Mouse (Mus musculus): Measurements from ENCODE around the gene Grhl3.

The Grhl3 gene

GRCm38 (mm10) chr4:135526039-135526710 lies 47.3 kb downstream of the Grhl3 start:
- no peak for DNase-seq

GRCm38 (mm10) chr4:135525057-135525456 lies 48.4 kb downstream of the Grhl3 start:
- DNase-seq = no peak

GRCm38 (mm10) chr4:135523939-135524338 lies 49.5 kb downstream of the Grhl3 start:
- no peak for DNase-seq

DNA sequence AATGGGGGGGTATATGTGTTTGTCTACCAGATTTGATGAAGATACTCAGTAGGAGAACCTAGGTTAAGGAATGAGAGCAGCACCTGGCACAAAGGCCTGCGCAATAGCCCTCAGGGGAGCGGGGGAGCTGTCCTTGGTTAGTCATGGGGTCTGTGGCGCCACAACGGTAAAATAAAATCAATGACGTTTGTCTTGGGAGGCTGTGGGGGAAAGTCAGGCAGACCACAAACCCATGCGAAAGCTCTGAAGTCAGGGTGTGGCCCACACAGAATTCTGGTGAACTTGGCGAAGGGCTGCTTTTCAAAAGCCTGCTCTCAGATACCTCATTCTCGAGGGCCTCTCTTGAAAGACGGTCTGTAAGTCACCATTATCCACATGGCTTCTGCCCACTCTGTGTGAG lies 53.0 kb downstream of the Grhl3 start:
- no peak for DNase-seq

- DNase-seq = no peak
Observed at GRCm38 (mm10) chr4:135518135-135518534, 55.3 kb downstream of the Grhl3 start.

DNA sequence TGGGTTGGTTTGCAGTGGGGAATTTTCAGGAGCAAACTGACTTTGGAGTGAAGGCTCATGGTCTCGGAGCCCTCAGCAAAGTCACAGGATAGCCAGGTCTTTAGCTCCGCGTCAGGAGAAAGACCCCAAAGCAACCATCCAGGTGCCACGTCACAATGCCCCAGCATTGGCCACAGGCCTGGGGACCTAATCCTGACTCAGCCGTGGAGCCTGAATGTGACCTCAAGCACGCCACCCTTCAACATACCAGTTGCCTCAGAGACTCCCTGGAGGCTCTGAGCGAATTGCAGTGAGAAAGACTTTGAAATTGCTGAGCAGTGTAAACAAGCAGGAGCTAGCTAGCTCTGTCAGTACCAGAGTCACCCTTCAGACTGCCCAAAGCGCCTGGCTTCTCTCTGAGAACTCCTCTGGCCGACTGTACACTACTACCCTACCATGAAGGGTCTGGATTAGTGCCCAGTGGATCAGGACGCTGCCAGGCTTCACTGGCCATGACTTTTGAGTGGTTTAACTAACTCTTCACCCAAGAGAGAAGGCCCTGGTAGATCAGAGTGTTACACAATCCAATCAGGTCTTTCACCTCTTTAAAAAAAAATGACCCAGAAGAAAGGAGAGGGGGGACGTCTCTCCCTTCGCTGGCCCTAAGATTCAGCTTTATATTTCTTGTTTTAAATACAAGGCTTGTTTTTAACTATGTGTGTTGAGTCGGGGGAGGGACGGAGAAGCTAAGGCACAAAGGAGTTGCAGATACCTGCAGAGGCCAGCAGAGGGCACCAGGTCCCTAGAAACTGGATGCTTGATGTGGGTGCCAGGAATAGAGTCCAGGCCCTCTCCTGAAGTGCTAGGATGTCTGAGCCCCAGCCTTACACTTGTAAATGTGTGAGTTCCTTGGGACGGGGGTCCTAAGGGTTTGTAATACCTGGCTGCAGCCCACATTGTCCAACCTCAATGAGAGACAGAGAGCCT lies 56.8 kb downstream of the Grhl3 start:
- peak; percentile 28 for DNase-seq

DNA sequence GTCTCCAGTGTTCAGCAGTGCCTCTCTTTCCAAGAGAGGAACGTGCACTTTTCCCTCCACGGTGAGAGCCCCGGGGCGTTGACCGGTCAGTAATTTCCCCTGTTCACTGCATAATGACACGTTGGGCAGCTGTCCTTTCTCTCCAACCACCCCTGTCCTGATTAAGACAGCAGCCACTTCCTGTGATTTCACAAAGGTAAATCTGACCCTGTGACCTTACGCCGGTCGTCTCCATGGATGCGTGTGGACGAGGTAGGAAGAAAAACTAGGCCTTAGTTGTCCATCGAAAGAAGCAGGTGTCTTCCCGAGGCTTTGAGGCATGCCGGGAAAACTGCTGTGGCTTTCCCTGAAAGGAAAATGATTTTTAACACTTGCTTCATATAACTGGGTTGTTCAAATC lies 58.5 kb downstream of the Grhl3 start:
- DNase-seq = no peak

- no peak for DNase-seq
Observed at GRCm38 (mm10) chr4:135513865-135514264, 59.6 kb downstream of the Grhl3 start.

DNA sequence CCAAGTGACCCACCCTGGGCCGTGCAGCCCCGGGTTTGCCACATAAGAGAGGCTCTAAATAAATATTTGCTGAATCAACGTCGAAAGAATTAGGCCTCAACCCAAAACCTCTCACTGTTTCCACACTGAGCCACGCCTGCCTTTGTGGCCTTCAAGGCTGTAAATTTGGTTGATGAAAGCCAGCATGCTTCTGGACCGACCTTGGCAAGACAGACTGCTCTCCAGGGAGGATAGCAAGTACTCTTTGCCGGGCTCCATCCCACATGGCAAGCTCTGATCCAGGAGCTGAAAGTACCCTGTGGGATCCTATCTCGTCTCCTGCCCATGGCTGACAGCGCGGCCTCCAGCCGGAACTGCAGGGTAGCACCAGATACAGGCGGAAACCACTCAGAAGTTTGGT lies 63.9 kb downstream of the Grhl3 start:
- no peak for DNase-seq

DNA sequence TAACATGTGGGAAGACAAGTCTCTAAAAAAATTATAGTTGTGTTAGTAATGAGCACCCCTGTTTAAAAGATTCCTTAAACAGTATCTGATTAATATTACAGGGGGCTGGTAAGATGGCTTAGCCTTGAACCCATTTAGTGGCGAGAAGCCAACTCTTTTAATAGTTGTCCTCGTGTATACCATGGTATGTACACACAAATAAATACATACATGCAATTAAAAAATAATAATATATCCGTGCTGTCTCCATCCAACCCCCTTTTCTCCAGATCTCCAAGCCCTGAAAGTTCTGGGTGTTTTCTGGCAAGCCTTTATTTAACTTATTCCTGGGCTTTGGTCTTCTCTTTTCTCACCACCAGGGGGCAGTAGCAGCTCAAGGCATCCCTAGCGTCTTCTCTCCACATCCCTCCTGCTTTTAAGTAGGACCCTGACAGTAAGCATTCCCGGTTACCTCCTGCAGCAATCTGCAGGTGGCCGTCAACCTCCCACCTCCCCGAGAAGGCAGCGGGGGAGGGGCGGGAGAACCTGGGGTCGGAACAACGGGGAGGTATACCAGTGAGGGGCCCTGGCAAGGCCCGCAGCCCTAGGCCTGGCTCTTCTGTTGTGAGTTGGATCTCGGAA lies 64.9 kb downstream of the Grhl3 start:
- DNase-seq = peak; percentile 67

DNA sequence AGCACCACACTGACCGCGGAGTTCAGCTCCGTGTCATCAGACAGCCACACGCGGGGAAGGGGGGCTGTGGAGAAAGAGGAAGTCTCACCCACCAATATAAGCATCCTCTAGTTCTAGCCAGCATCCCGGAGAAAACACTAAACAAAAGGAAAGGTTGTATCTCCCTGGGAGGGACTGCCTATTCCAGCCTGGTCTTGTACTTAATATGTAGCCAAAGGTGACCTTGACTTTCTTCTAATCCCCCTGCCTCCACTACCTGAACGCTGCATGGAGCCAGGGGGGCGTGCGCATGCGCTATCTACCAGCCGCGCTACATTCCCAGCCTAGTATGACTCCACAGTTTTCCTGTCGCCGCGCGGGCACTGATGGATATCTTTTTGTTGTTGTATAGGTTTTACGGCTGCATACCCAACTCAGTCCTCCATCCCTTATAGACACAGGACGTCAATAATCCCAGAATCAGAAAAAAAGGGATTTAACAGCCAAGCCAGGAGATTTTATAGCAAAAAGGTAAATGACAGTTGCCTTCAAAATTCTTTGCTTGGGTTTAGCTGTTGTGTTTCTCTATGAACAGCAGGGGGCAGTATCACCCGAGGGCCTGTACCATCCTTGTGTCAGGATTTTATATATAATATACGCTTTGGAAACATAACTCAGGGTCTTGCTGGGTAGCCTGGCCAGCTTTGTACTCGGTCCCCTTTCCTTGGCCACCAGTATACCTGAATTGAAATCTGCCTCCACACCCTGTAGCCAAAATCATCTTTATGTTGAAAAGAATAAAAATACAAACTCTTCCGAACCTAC lies 65.7 kb downstream of the Grhl3 start:
- DNase-seq = peak; percentile 20

DNA sequence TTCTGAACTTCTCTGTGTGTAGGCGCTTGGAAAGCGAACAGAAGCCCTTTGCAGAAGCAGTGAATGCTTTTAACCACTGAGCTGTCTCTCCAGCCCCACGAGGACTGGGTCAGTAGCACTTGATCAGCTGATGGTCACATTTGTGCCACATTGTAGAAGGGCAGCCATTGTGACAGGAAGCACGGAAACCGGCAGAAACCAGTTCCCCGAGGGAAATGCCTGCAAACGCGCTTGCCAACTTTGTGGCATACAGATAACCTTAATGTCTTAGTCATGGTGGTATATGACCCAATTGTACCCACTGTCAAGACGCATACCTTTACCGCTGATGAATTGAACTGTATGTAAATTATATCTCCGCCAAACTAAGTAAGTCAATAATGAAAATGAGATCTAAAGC lies 67.6 kb downstream of the Grhl3 start:
- no peak for DNase-seq

DNA sequence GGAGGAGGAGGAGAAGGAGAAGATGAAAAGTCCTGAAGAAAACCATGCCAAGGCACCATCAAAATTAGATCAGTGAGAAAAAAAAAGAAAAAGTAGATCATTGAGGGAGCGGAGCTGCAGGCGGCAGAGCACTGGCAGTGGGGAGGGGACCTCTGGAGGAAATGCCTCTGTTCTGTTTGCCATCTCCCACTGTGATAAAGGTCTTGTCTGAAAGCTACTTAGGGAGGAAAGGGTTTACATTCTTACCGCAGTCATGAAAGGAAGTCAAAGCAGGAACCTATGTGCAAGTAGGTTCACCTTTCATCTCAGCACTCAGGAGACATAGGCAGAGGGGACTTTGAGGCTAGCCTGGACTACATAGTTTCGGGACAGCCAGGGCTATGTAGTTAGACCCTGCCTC lies 71.8 kb downstream of the Grhl3 start:
- no peak for DNase-seq

DNA sequence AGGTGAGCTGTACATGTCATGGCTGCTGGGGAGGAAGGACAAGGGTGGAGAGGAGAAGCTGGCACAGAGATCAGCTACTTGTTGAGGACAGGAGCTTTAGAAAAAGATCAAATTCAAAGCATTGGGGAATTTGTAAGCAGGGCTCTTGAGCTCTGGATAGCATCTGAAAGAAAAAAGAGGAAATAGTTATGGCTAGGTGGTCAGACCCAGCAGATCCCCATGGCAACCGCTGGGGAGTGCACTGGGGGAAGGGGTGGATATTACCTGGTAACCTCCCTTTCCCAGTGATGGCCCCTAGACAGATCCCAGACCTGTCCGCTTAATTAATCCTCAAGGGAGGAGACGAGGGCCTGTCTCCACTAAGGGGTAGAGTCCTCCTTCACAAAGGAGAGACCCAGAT lies 73.6 kb downstream of the Grhl3 start:
- no peak for DNase-seq

DNA sequence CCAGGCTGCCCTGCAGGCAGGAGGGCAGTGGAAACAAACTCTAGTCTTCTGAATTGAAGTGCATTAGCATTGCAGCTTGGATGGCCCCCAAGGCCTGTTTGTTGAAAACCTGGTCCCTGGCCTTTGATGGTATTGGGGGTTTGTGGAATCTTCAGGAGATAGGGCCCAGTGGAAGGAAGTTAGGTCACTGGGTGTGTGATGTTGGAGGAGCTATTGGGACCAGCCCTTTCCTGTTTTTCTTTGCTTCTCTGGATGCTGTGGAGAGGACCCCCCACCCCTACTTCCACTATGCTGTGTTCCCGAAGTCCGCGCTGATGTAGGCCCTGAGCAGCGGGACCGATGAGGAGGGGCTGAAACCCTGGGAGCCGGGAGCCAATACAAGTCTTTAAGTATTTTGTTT lies 75.3 kb downstream of the Grhl3 start:
- no peak for DNase-seq

- peak; percentile 31 for DNase-seq
Observed at GRCm38 (mm10) chr4:135495810-135496209, 77.6 kb downstream of the Grhl3 start.

GRCm38 (mm10) chr4:135495397-135495791 lies 78.0 kb downstream of the Grhl3 start:
- DNase-seq = no peak

DNA sequence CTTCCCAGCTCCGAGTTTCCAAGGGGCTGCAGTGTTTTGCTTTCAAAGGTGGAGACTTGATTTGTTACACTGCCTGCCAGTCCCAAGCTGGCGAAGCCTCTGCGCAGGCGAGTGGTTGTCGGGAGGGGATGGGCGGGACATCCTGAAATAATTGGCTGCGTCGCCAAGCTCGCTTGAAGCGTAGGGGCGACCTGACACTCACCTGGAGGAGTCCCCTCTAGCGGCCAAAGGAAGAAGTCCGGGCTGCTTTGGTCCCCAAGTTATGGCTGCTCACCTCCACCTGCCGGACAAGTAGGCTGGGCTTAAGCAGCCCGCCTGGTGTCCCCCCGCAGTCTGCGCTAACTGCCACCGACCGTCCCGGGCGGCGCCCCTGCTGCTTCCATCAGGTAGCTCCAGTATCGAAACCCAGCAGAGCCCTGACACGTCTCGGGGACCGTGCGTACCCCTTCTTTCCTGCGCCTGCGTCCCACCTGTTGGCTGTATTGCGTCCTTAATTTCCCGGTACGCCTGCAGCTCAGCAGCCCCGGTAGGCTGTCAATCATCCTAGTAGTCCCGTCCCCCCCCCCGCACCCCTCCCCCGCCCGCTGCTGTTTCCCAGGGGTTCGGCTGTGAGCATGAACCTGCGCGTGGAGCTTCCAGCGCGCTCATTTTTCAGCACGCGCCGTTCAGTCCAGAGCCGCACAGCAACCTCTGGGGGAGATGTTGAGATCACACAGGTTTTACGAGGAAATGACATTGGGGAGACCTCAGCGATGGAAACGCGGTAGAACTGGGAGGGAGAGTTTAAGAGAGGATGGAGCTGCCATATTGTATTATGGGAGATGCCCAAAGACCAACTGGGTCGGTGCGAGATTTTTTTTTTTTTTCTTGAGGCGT lies 78.7 kb downstream of the Grhl3 start, which contains the start of the genes Stpg1 and Nipal3:
Gene Stpg1, plus strand, starts transcription at position 270 of the 876 bp plus-strand sequence.
Gene Nipal3, minus strand, starts transcription at position 518 of the 876 bp plus-strand sequence.
- peak; percentile 91 for DNase-seq

- peak; percentile 67 for DNase-seq
Observed at GRCm38 (mm10) chr4:135493691-135494520, 79.5 kb downstream of the Grhl3 start.

- DNase-seq = no peak
Observed at GRCm38 (mm10) chr4:135493271-135493670, 80.2 kb downstream of the Grhl3 start.

All from cerebellum, adult 8-10 months (tissue).